Mouse (Mus musculus) limb, embryonic 10.5 days (tissue): ENCODE data around the gene Gm49320. TPM values are rescaled to one million over a fixed set of nuclear protein-coding genes. Genes with fewer than 3 reads are reported as not detected.

Experiments used
- DNase-seq: peaks from one replicate; pipeline ENCODE4 v3.0.0-alpha.2; 2017; ENCODE audit warnings: low spot score
- H3K27ac ChIP-seq: fragments of 300-500 bp; sonication (generic); 2 replicates; pipeline ENCODE4 v1.5.1; 2016; ENCODE audit warnings: mild to moderate bottlenecking
- H3K27me3 ChIP-seq: fragments of 300-500 bp; sonication (generic); 2 replicates; pipeline ENCODE4 v1.6.1; 2016; ENCODE audit warnings: low read depth, mild to moderate bottlenecking; ENCODE audit not compliant: poor library complexity, severe bottlenecking
- H3K36me3 ChIP-seq: fragments of 300-500 bp; sonication (generic); 2 replicates; pipeline ENCODE4 v1.6.1; 2016; ENCODE audit warnings: mild to moderate bottlenecking, moderate library complexity
- H3K4me1 ChIP-seq: fragments of 300-500 bp; sonication (generic); 2 replicates; pipeline ENCODE4 v1.6.1; 2016
- H3K4me3 ChIP-seq: fragments of 300-500 bp; sonication (generic); 2 replicates; pipeline ENCODE4 v1.5.1; 2016; ENCODE audit warnings: mild to moderate bottlenecking, moderate library complexity
- H3K9me3 ChIP-seq: fragments of 300-500 bp; sonication (generic); replicated peaks from 2 replicates; pipeline ENCODE4 v1.6.1; 2016; ENCODE audit warnings: mild to moderate bottlenecking
- WGBS: fragments of 180-500 bp; shearing (Covaris S2); methylation state at CpG from one replicate; pipeline ENCODE4 v1.1.7; 2016; 5-methylcytosine and 5-hydroxymethylcytosine counted together
- polyA plus RNA-seq: library from polyadenylated mRNA; unstranded; fragments of >200 nt; fragmentation: Nextera tagmentation; extraction: Ambion mirVana; gene quantifications from 2 replicates; pipeline ENCODE4 v1.2.1, GENCODE M21; 2016

The Gm49320 gene
- 0.85 and 1.6 TPM in 2 replicates for polyA plus RNA-seq

- peaks cover 35% of the 10 kb centered on the region for H3K36me3 ChIP-seq
- H3K4me3 ChIP-seq: peak within 1 kb of the TSS; percentile 85
- H3K27me3 ChIP-seq: peaks cover 9% of the 10 kb centered on the region; the same call in 1 of the 2 replicates
- H3K27ac ChIP-seq: peak within 1 kb of the TSS; percentile 97
- no peaks in the 10 kb centered on the region for H3K9me3 ChIP-seq
- WGBS: under 1% methylated on average over 68 of the region's 71 CpGs
- peaks cover 19% of the 10 kb centered on the region for H3K4me1 ChIP-seq
- DNase-seq: peak; percentile 100
Observed at GRCm38 (mm10) chr8:4238434-4239192, at the start of gene Gm49320, which contains the start of gene Map2k7. Gene Gm49320, plus strand, starts transcription at chr8:4238865. Gene Map2k7, plus strand, starts transcription at chr8:4238740.

- no peak overlapping the region for H3K4me3 ChIP-seq
- no peak overlapping the region for H3K27ac ChIP-seq
- H3K36me3 ChIP-seq: peaks cover 23% of the 10 kb centered on the region; the same call in 1 of the 2 replicates
- peaks cover 11% of the 10 kb centered on the region for H3K4me1 ChIP-seq
- no peaks in the 10 kb centered on the region for H3K9me3 ChIP-seq
- WGBS: 18% methylated on average over 3 of the region's 3 CpGs
- DNase-seq: no peak
- 0 out of 2 replicates have a peak, but pooled peaks cover 2% of the 10 kb centered on the region for H3K27me3 ChIP-seq
Observed at GRCm38 (mm10) chr8:4189031-4189722, 49.5 kb upstream of the Gm49320 start.

GRCm38 (mm10) chr8:4192305-4192704, 46.4 kb upstream of the Gm49320 start:
- DNase-seq: no peak
- 72% methylated on average over 5 of the region's 5 CpGs for WGBS
- H3K27ac ChIP-seq: no peak overlapping the region

DNA sequence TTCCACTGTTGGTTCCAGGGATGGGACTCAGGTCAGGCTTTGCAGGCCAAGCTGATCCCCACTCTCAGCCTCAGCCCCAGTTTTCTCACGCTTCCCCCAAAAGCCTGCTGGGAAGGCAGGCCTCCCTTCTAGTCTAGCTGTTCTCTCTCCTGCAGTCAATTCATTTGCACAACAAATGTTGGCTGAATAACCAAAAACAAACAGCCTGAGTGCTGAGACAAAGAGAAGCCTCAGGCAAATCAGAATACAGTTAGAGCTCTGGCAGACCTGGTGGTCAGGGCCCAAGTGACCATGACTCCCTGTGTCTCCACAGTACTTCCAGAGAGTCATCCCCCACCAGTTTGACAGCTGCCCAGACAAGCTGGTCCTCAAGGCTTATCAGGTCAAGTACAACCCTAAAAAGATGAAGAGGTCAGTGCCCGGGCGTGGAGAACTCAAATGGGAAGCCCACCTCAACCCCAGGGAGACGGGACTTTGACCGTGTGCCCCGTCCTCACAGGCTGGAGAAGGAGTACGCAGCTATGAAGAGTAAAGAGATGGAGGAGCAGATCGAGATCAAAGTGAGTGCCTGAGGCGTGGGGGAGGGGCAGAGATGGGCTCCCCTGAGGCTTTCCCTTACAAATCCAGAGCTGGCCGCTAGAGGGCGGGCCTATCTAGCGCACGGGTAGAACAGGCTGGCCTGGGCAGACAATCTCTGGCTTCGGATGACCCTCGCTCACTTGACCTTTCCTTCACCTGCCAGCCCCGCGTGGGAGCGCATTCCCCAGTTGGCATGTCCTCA, 45.7 kb upstream of the Gm49320 start:
- no peak overlapping the region for H3K4me3 ChIP-seq
- 0 out of 2 replicates have a peak overlapping the region, but pooled peaks have one; percentile 6 for H3K27ac ChIP-seq
- H3K4me1 ChIP-seq: peaks cover 11% of the 10 kb centered on the region
- H3K9me3 ChIP-seq: no peaks in the 10 kb centered on the region
- 4% methylated on average over 18 of the region's 18 CpGs for WGBS
- H3K36me3 ChIP-seq: 0 out of 2 replicates have a peak, but pooled peaks cover 3% of the 10 kb centered on the region
- 0 out of 2 replicates have a peak, but pooled peaks cover 6% of the 10 kb centered on the region for H3K27me3 ChIP-seq
- peak; percentile 91 for DNase-seq

More at GRCm38 (mm10) chr8:4192305-4192704, 46.4 kb upstream of the Gm49320 start:
- Histone ChIP-seq H3K27me3 (0 out of 2 replicates have a peak, but pooled peaks cover 6% of the 10 kb centered on the region), H3K9me3 (no peaks in the 10 kb centered on the region), H3K4me3 (no peak overlapping the region), H3K4me1 (peaks cover 11% of the 10 kb centered on the region), H3K36me3 (peaks cover 8% of the 10 kb centered on the region; the same call in 1 of the 2 replicates)

- H3K27me3 ChIP-seq: 0 out of 2 replicates have a peak, but pooled peaks cover 6% of the 10 kb centered on the region
- no peaks in the 10 kb centered on the region for H3K36me3 ChIP-seq
- DNase-seq: no peak
- no peak overlapping the region for H3K4me3 ChIP-seq
- no peaks in the 10 kb centered on the region for H3K9me3 ChIP-seq
- H3K27ac ChIP-seq: no peak overlapping the region
- peaks cover 11% of the 10 kb centered on the region for H3K4me1 ChIP-seq
- WGBS: 53% methylated on average over 7 of the region's 7 CpGs
Observed at GRCm38 (mm10) chr8:4193588-4193894, 45.1 kb upstream of the Gm49320 start.

DNA sequence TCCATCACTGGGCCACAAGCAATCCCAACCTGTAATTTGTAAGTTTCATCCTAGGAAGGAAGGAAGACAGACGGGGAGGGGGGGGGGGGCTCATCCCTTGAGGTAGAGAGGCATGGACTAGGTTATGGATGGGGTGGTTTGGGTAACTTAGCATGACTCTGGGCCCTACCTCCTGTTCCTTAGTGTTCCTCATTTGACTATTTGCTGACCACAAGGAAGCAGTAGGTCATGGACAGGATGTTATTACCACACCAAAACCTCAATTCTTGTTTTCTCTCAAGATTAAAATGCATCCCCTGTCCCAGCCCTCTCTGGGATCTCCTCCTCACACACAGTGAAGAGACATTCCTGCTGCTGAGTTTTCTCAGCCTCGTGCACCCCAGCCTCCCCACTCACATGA, 37.3 kb upstream of the Gm49320 start:
- Histone ChIP-seq H3K4me3 (no peak overlapping the region), H3K4me1 (peaks cover 10% of the 10 kb centered on the region), H3K36me3 (no peaks in the 10 kb centered on the region), H3K9me3 (no peaks in the 10 kb centered on the region), H3K27me3 (peaks cover 47% of the 10 kb centered on the region), H3K27ac (no peak overlapping the region)
- 61% methylated on average over 2 of the region's 2 CpGs for WGBS
- no peak for DNase-seq

DNA sequence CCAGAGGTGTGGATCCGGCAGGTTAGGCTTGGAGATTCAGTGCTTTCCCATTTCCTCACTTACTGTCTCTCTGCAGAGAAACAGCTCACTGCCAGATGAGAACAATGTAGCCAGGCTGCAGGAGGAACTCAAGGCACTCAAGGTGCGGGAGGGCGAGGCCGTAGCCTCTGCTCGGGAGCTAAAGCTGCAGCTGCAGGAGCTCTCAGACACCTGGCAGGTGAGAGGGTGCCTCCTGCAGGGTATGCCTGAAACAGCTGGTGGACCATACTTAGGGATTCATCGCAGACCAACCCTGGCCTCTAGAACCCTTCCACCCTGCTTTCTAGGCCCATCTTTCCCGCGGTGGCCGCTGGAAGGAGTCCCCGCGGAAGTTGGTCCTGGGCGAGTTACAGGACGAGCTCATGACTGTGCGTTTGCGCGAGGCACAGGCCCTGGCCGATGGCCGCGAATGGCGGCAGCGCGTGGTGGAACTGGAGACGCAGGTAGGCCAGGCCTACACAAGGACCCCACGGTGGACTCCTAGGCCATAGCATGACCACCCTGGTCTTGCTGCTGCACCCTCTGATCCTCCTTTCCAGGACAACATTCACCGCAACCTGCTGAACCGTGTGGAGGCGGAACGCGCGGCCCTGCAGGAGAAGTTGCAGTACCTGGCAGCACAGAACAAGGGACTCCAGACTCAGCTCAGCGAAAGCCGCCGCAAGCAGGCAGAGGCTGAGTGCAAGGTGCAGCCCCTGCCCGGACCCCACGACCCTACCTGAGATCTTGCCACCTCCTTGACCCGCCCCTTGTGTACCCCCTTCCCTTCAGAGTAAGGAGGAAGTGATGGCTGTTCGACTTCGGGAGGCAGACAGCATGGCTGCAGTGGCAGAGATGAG, 33.2 kb upstream of the Gm49320 start:
- no peaks in the 10 kb centered on the region for H3K9me3 ChIP-seq
- peaks cover 19% of the 10 kb centered on the region for H3K4me1 ChIP-seq
- WGBS: 8% methylated on average over 38 of the region's 38 CpGs
- H3K4me3 ChIP-seq: peak overlapping the region; percentile 41
- H3K27ac ChIP-seq: no peak overlapping the region
- no peaks in the 10 kb centered on the region for H3K36me3 ChIP-seq
- H3K27me3 ChIP-seq: peaks cover 87% of the 10 kb centered on the region
- DNase-seq: peak; percentile 55

DNA sequence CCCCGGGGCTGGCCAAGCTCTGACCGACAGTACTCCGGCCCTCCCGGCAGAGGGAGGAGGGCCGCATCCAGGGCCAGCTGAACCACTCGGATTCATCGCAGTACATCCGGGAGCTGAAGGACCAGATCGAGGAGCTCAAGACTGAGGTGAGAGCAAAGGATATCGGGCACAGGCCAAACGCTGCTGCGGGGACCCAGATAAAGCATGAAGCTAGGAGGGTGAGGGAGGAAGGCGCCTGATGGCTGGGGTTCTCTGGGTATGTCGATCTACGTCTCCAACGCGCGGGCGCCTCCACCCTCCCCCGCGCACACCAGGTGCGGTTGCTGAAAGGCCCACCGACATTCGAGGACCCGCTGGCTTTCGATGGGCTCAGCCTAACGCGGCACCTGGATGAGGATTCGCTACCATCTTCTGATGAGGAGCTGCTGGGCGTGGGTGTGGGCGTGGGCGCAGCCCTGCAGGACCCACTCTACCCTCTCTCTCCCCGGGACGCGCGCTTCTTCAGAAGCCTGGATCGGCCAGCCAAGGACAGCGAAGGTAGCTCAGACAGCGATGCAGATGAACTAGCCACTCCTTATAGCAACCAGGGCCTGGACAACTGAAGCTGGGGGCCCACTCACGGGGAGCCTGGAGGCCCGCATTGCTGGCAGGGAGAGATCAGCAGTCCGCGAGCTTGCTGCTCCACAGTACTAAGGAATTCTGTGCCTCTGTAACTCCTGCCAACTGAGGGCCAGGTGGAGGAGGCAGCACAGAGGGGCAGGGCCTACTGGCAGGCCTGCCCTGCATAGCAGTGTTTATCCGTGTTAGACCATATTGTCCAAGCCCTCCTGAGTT, 32.3 kb upstream of the Gm49320 start:
- H3K36me3 ChIP-seq: no peaks in the 10 kb centered on the region
- H3K27ac ChIP-seq: no peak overlapping the region
- no peak for DNase-seq
- no peaks in the 10 kb centered on the region for H3K9me3 ChIP-seq
- WGBS: 6% methylated on average over 44 of the region's 44 CpGs
- peak overlapping the region; percentile 41 for H3K4me3 ChIP-seq
- peaks cover 95% of the 10 kb centered on the region for H3K27me3 ChIP-seq
- peaks cover 19% of the 10 kb centered on the region for H3K4me1 ChIP-seq

DNA sequence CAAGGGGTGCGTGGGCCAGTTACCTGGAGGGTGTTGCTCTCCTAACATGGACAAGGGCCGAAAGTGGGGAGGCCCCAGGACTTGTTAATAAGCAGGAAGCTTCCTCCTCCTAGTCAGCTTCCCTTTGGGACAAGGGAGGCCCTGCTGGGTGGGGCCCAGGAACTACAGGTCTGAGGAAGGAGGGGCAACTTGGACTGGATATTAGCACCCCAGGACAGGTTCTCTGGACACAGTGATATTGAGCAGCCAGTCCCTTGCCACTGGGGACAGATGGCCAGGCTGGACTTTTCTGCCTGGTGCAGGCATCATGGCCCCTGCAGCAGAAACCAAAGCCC, 31.7 kb upstream of the Gm49320 start:
- Histone ChIP-seq H3K4me1 (peaks cover 19% of the 10 kb centered on the region), H3K27me3 (peaks cover 95% of the 10 kb centered on the region), H3K27ac (no peak overlapping the region), H3K4me3 (no peak overlapping the region), H3K36me3 (no peaks in the 10 kb centered on the region), H3K9me3 (no peaks in the 10 kb centered on the region)
- no peak for DNase-seq
- WGBS: 46% methylated on average over 2 of the region's 2 CpGs

- Histone ChIP-seq H3K27me3 (peaks cover 95% of the 10 kb centered on the region), H3K4me3 (no peak overlapping the region), H3K4me1 (peaks cover 38% of the 10 kb centered on the region), H3K36me3 (no peaks in the 10 kb centered on the region), H3K9me3 (no peaks in the 10 kb centered on the region), H3K27ac (no peak overlapping the region)
- 82% methylated on average over 6 of the region's 6 CpGs for WGBS
- DNase-seq: no peak
Observed at GRCm38 (mm10) chr8:4211097-4211496, 27.6 kb upstream of the Gm49320 start.

GRCm38 (mm10) chr8:4212809-4213209, 25.9 kb upstream of the Gm49320 start:
- WGBS: 2% methylated on average over 25 of the region's 25 CpGs
- H3K36me3 ChIP-seq: no peaks in the 10 kb centered on the region
- peaks cover 40% of the 10 kb centered on the region for H3K4me1 ChIP-seq
- H3K9me3 ChIP-seq: no peaks in the 10 kb centered on the region
- DNase-seq: peak; percentile 67
- peak overlapping the region; percentile 70 for H3K27ac ChIP-seq
- peak overlapping the region; percentile 54 for H3K4me3 ChIP-seq
- peaks cover 95% of the 10 kb centered on the region for H3K27me3 ChIP-seq
